22 mouse cellular contexts compared by ENCODE assay signal in the genomic region with DNA sequence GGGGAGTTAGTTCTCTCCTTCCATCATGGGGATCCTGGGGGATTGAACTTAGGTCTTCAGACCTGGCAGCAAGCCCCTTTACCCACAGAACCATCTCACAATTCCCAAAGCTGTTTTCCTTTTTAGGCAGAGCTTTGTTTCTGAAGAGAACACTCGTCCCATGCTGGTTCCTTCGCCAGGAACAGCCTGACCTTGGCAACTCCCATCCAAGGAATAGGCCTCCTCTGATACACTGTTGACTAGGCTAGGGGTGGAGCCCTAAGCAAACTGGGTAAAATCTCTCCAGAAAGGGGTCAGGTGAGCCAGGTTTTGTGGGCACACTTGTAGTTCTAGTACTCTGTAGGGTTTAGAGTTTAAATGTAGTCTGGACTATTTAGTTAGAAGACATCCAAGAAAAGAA. TPM values are rescaled to one million over a fixed set of nuclear protein-coding genes. Genes with fewer than 3 reads are reported as not detected.
A peak's percentile ranks its signal among the peaks of the same experiment; 100 is the strongest.
DNase-seq lines count a peak whose midpoint lies in the region; ATAC-seq and TF ChIP-seq lines count a peak whose summit lies in the region.
"Had no signal": no experiment of that assay in that cellular context is flagged by ENCODE, and none has a peak within 500 bp of the region (broad histone marks: within the 10 kb centered on the region; RNA-seq: fewer than 3 reads in every experiment).

No protein-coding gene starts in this region.

- H3K27me3 ChIP-seq in stomach, postnatal 0 days (ENCODE audit: control insufficient read depth, insufficient read depth, low read length): no peaks in the 10 kb centered on the region
- H3K27me3 ChIP-seq: forebrain, embryonic 13.5 days; heart, embryonic 12.5 days; intestine, embryonic 15.5 days had no signal

- H3K27ac ChIP-seq in stomach, postnatal 0 days (replicated peaks): peak overlapping the region; percentile 45
- H3K27ac ChIP-seq: embryonic facial prominence, embryonic 10.5 days; forebrain, embryonic 13.5 days; heart, adult 2 months; hindbrain, embryonic 10.5 days; hindbrain, embryonic 14.5 days; intestine, embryonic 15.5 days had no signal

- no peak for ATAC-seq in stomach, postnatal 0 days (ENCODE audit: low FRiP score, low TSS enrichment)
- ATAC-seq: forebrain, embryonic 13.5 days; intestine, embryonic 15.5 days had no signal

- no peak overlapping the region for H3K4me3 ChIP-seq in stomach, postnatal 0 days (ENCODE audit: low read depth, low read length)
- H3K4me3 ChIP-seq: embryonic facial prominence, embryonic 10.5 days; forebrain, embryonic 13.5 days; heart, adult 2 months; heart, embryonic 12.5 days; hindbrain, embryonic 10.5 days; intestine, embryonic 15.5 days had no signal

- DNase-seq in gastrocnemius, adult 18-20 months (ENCODE audit: low spot score): peak; percentile 39
- DNase-seq in gastrocnemius, postnatal 4 days (ENCODE audit: low spot score in 2 of 2): no peak
- peak; percentile 32 for DNase-seq in ovary, postnatal 36 days (ENCODE audit: low spot score)
- DNase-seq in ovary, postnatal 14 days (ENCODE audit: low spot score): no peak
- peak; percentile 38 for DNase-seq in ZHBTc4 (ENCODE audit: low read depth, low spot score)
- DNase-seq in stomach, postnatal 0 days (ENCODE audit: low spot score): no peak
- no peak for DNase-seq in layer of hippocampus, adult 18-20 months (ENCODE audit: low spot score in 2 of 2)
- DNase-seq in lung, postnatal 14 days: no peak
- DNase-seq: adrenal gland, adult 2 months; adrenal gland, postnatal 25 days; cerebellum, adult 2 months; cerebellum, postnatal 10 days; heart, adult 2 months had no signal

- H3K4me1 ChIP-seq in stomach, postnatal 0 days (replicated peaks; ENCODE audit: control insufficient read depth, insufficient read depth): no peaks in the 10 kb centered on the region
- H3K4me1 ChIP-seq: embryonic facial prominence, embryonic 10.5 days; forebrain, embryonic 13.5 days; hindbrain, embryonic 10.5 days; intestine, embryonic 15.5 days had no signal

- H3K36me3 ChIP-seq in stomach, postnatal 0 days (ENCODE audit: control insufficient read depth, insufficient read depth, low read length): no peaks in the 10 kb centered on the region
- H3K36me3 ChIP-seq: embryonic facial prominence, embryonic 10.5 days; heart, embryonic 12.5 days; hindbrain, embryonic 10.5 days; intestine, embryonic 15.5 days had no signal

- no peak for TF ChIP-seq CTCF in stomach, postnatal 0 days (IDR thresholded peaks at IDR 0.05; ENCODE audit: low read depth)

- TF ChIP-seq EP300 in stomach, postnatal 0 days (optimal IDR thresholded peaks at IDR 0.05): no peak

- H3K9ac ChIP-seq in stomach, postnatal 0 days (ENCODE audit: low read length): no peak overlapping the region
- H3K9ac ChIP-seq: forebrain, embryonic 13.5 days; heart, embryonic 12.5 days; hindbrain, embryonic 14.5 days; intestine, embryonic 15.5 days had no signal

- no peak overlapping the region for H3K4me2 ChIP-seq in stomach, postnatal 0 days (replicated peaks; ENCODE audit: low read depth)
- H3K4me2 ChIP-seq: forebrain, embryonic 13.5 days; heart, embryonic 12.5 days; hindbrain, embryonic 14.5 days; intestine, embryonic 15.5 days had no signal

- WGBS in stomach, postnatal 0 days: 34% methylated on average over 2 of the region's 2 CpGs

- H3K9me3 ChIP-seq in stomach, postnatal 0 days (ENCODE audit: control insufficient read depth, low read length): no peaks in the 10 kb centered on the region
- H3K9me3 ChIP-seq: embryonic facial prominence, embryonic 10.5 days; forebrain, embryonic 13.5 days; hindbrain, embryonic 10.5 days; intestine, embryonic 15.5 days had no signal

RNA-seq across cellular contexts. Expression of a gene that starts 20.6 kb away (rescaled TPM):
- total RNA-seq in gastrocnemius, adult 18-20 months (2021): not detected
- not detected for total RNA-seq in gastrocnemius, postnatal 4 days (2021)
- polyA plus RNA-seq in stomach, postnatal 0 days (2015; fragmentation: Nextera tagmentation; extraction: Ambion mirVana): 75.5 and 86.9 TPM in 2 replicates
- not detected for total RNA-seq in layer of hippocampus, adult 18-20 months (2021)
- total RNA-seq: gastrocnemius, postnatal 36 days had no signal
- polyA plus RNA-seq: C2C12; embryonic facial prominence, embryonic 10.5 days; embryonic facial prominence, embryonic 14.5 days; forebrain, embryonic 13.5 days; hindbrain, embryonic 10.5 days; hindbrain, embryonic 14.5 days had no signal

RNA-seq across cellular contexts. Expression of a gene that starts 45.5 kb away (rescaled TPM):
- 10 to 100 TPM; 23.0 to 25.4 TPM for total RNA-seq in gastrocnemius, adult 18-20 months (2021)
- total RNA-seq in gastrocnemius, postnatal 4 days (2021): 10 to 100 TPM; 89.0 to 91.4 TPM
- 34.3 and 35.0 TPM in 2 replicates for polyA plus RNA-seq in stomach, postnatal 0 days (2015; fragmentation: Nextera tagmentation; extraction: Ambion mirVana)
- 1 to 10 TPM; 7.0 to 7.6 TPM for total RNA-seq in layer of hippocampus, adult 18-20 months (2021)

RNA-seq across cellular contexts. Expression of a gene that starts 48.8 kb away (rescaled TPM):
- 100 to 1,000 TPM; 232 to 237 TPM for total RNA-seq in gastrocnemius, adult 18-20 months (2021)
- total RNA-seq in gastrocnemius, postnatal 4 days (2021): 100 to 1,000 TPM; 174 to 190 TPM
- 259 and 270 TPM in 2 replicates for polyA plus RNA-seq in stomach, postnatal 0 days (2015; fragmentation: Nextera tagmentation; extraction: Ambion mirVana)
- 100 to 1,000 TPM; 154 to 156 TPM for total RNA-seq in layer of hippocampus, adult 18-20 months (2021)

RNA-seq across cellular contexts. Expression of a gene that starts 48.9 kb away (rescaled TPM):
- total RNA-seq in gastrocnemius, adult 18-20 months (2021): 10 to 100 TPM; 23.2 to 25.4 TPM
- 10 to 100 TPM; 40.9 to 43.3 TPM for total RNA-seq in gastrocnemius, postnatal 4 days (2021)
- 121 and 125 TPM in 2 replicates for polyA plus RNA-seq in stomach, postnatal 0 days (2015; fragmentation: Nextera tagmentation; extraction: Ambion mirVana)
- total RNA-seq in layer of hippocampus, adult 18-20 months (2021): 10 to 100 TPM; 85.7 to 87.2 TPM

Comparison
In these comparisons a context has a peak if more than half of its experiments do, and no peak if none do; other contexts are left out.
1. DNase-seq: peak in gastrocnemius, adult 18-20 months (single experiment), ovary, postnatal 36 days (single experiment) and ZHBTc4 (single experiment); none in gastrocnemius, postnatal 4 days (0 of 2), ovary, postnatal 14 days (single experiment), stomach, postnatal 0 days (single experiment), layer of hippocampus, adult 18-20 months (0 of 2) and lung, postnatal 14 days (single experiment).